Mouse (Mus musculus) retina, postnatal 1 day (tissue): Measurements from ENCODE around the gene Cox8c.
A peak's percentile ranks its signal among the peaks of the same experiment; 100 is the strongest.

ENCODE experiments used
- DNase-seq: peaks from one replicate; pipeline ENCODE4 v3.0.0-alpha.2; 2012

Cox8c gene

DNA sequence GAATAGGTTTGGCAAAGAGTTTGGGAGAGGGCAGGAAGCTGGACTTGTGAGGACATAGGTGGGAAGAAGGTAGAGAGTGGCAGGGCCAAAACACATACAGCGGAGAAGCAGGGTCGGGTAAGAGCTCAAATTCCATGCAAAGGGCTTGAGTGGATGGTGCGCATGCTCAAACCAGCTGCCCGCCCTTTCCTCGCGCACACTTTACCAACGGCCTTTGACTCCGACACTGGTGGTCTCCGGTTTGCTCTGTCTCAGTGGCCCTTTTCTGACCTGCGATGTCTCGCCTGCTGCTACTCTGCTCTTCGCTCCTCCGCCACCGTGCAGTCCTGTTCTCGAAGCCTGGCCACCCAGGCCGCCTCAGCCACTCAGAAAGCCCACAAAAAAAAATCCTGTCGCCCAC, at the start of gene Cox8c:
TSS of gene Cox8c (plus strand) at position 226 of the 400 bp plus-strand sequence.
- no peak for DNase-seq

GRCm38 (mm10) chr12:102860806-102861205, 38.3 kb upstream of the Cox8c start:
- DNase-seq: no peak

- no peak for DNase-seq
Measured at GRCm38 (mm10) chr12:102869802-102870201, 29.3 kb upstream of the Cox8c start.

DNA sequence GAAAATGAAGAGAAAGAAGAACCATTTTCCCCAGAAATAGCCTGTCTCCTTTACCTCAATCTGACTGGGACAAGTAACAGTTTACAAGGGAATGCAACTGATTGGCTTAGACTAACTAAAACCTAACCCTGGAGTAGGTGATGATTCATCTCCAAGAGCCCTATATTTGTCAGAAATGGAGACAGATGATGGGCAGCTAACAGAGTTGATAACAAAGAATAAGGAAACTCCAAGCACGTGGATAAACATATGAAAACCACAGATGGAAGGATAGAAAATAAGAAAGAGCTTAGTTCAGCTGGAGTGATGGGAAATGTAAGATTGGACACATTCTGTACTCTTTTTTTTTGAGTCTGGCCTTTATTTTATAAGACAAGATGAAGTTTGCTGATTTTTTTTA, 28.6 kb upstream of the Cox8c start:
- no peak for DNase-seq

- DNase-seq: peak; percentile 66
Measured at GRCm38 (mm10) chr12:102877301-102878030, 21.6 kb upstream of the Cox8c start.

DNA sequence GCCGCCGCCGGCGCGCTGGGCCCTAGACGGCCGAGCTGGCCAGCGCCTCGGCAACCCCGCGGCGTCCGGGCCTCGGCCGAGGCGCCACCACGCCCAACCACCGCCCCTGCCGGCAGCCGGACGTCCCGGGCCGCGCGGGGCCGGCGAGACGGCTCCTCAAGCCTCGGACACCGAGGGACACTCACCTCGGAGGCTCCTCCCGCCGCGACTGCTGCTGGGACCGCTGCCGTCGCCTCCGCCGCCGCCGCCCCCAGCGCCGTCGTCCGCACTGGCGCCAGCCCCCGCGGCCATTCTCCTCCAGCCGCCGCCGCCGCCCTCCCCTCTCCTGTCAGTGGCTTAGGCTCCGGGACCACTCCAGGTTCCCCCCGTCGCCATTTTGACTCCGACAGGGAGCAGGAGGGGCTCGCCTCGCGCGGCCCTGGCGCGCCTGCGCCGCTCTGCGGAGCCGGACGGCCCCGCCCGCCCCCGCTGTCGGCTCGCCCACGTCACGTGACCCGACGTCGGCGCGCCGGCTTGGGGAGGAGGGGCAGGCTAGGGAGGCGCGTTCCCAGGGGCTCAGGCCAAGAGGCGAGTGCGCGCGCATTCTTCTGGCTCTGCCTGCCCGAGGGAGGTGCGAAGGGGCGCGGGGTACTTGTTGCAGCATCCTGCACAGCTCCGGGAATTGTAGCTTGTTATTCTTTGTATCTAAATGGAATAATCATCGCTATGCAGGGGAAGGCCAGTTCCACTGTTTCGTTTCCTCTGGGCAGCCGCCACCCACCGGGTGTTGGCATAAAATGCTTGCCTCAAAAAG, 20.9 kb upstream of the Cox8c start, which contains the start of gene Btbd7:
TSS of gene Btbd7 (minus strand) at position 441 of the 793 bp plus-strand sequence.
- DNase-seq: peak; percentile 98

- no peak for DNase-seq
Measured at GRCm38 (mm10) chr12:102878901-102879300, 20.2 kb upstream of the Cox8c start.

GRCm38 (mm10) chr12:102885735-102886134, 13.4 kb upstream of the Cox8c start:
- DNase-seq: peak; percentile 59

DNA sequence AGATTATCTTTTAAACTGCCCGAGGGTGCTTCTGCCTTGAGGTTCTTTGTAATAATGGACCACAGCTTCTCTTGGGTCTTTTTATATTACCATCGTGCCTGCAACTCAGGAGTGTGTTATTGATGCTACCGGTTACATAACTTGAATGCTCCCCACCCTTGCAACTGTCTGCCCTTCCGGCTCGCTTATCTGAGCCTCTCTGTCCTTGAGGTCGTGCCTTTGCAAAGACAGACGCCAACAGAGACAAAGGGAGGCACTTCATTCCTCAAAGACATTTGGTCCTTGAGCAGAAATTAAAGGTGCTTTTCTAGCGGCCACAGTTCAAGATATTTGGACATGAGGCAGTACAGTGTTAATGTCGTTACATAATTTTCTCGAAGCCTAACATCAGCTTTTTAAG, 11.8 kb upstream of the Cox8c start:
- no peak for DNase-seq

GRCm38 (mm10) chr12:102888568-102888967, 10.5 kb upstream of the Cox8c start:
- peak; percentile 52 for DNase-seq

GRCm38 (mm10) chr12:102908191-102908590, 9.1 kb downstream of the Cox8c start:
- no peak for DNase-seq

- DNase-seq: no peak
Measured at GRCm38 (mm10) chr12:102916073-102916472, 17.0 kb downstream of the Cox8c start.

DNA sequence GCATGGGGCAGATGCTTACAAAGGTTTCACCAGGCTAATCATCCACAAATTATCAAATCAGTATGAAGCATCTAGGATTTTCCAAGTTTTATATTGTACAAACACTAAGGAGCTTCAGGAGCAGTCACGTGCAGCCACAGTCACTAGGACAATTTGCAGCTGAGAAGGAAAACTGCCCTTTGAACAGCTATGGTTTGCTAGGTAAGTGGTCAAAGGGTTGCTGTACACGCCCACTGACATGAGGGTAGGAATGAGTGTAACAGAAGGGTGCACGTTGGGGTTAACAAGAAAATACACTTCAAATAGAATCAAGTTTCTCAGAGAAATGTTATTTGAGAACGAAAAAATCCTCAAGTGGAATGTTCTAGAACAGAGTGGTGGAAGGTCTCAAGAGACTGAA, 30.6 kb downstream of the Cox8c start:
- no peak for DNase-seq

DNA sequence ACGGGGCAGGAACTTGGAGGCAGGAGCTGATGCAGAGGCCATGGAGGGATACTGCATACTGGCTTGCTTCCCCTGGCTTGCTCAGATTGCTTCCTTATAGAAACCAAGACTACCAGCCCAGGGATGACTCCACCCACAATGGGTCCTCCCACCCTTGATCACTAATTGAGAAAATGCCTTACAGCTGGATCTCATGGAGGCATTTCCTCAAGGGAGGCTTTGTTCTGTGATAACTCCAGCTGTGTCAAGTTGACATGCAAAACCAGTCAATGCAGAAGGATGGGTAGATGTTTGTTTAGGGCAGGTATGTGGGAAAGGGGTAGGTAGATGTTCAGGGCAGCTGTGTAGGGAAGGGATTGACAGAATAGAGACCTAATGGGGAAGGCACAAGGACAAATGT, 31.2 kb downstream of the Cox8c start:
- DNase-seq: no peak

- no peak for DNase-seq
Measured at GRCm38 (mm10) chr12:102930789-102931188, 31.7 kb downstream of the Cox8c start.

DNA sequence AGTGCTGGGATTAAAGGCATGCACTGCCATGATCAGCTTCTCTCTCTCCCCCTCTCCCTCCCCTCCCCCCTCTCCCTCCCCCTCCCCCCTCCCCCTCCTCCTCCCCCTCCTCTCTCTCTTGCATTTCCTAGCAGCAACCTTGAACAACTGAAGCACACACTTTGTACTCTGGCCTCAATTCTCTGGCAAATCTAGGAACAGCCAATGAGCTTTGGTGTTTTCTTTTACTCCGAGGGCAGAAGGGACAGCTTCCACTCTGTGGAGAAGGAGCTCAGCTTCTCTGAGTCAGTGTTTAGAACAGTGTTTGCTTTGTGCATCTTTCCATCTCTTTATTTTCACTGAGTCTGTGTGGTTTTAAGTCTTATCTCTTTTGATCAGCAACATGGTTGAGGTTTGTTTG, 36.8 kb downstream of the Cox8c start:
- DNase-seq: peak; percentile 7

DNA sequence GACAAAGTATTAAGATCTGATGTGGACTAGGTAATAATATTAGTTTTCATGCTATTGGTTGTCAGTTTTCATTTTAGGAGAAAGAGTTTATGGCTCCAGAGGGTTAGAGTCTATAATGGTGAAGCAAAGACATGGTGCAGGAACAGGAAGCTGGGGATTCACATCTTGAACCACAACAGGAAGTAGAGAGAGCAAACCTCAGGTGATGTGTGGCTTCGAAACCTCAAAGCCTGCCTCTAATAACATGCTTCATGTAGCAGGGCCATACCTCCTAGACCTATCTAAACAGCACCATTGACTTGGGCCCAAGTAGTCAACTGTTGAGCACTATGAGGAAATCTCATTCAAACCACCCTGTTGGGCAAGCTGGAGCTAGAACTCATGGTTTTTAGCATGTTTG, 46.5 kb downstream of the Cox8c start:
- DNase-seq: no peak

DNA sequence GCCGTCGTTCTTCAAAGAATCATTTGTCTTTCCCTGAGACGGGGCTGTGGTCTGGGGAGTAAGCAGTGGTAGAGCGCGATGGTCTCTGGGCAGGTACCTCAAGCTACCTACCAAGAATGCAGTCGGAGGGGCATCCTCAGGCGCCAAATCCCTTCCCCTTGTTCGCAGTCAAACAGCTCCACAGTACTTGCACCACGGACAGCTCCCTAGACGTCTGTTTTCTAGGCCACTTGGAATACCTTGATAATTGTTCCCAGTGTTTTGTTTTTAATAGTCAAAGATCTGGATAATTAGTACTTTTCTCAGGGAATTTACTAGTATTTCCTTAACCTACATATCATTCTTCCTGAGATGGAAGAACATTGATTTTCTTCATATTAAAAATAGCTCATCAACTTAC, 48.7 kb downstream of the Cox8c start:
- peak; percentile 19 for DNase-seq

DNA sequence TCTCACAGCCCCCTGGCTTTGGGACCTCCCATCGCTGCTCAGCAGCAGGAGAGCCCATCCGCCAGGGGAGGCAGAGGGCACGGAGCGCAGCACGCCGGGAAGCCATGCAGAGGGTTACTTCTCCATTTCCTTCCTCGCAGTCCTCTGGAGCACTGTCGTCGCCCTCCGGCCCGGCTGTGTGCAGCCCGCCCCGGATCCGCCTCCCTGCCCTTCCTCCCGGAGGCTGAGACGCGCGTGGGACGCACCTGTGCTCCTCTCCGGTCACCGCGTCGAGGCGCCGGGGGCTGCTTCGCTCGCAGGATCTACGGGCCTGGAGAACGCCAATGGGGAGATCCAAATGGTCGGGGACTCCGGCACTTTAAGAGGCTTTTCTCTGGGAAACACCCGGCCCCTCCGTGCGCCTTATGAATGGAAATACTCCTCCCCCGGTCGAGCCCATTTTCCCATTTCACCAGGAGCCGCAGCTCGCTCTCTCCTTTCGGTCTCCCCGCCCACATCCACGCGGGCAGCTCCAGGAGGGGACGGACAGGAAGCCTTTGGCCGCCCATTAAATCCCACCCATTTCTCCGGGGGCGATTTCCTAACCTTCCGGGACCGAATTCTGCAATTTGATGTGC, 49.8 kb downstream of the Cox8c start, which contains the start of gene Unc79:
TSS of gene Unc79 (plus strand) at position 82 of the 617 bp plus-strand sequence.
- peak; percentile 91 for DNase-seq

GRCm38 (mm10) chr12:102949395-102950208, 50.5 kb downstream of the Cox8c start:
- peak; percentile 83 for DNase-seq
